Comparison of ENCODE assay signal across 21 mouse cellular contexts in genomic region chr16:17243731-17244130, GRCm38 (mm10). TPM values are rescaled to one million over a fixed set of nuclear protein-coding genes. Genes with fewer than 3 reads are reported as not detected.
DNase-seq lines count a peak whose midpoint lies in the region; ATAC-seq and TF ChIP-seq lines count a peak whose summit lies in the region.
"Had no signal": no experiment of that assay in that cellular context is flagged by ENCODE, and none has a peak within 500 bp of the region (broad histone marks: within the 10 kb centered on the region; RNA-seq: fewer than 3 reads in every experiment).

No protein-coding gene starts in this region.

- H3K4me3 ChIP-seq in E14TG2a.4 (replicated peaks; ENCODE audit: low read length), result peak overlapping the region; percentile 39
- H3K4me3 ChIP-seq in ES-Bruce4 (ENCODE audit: low read depth, low read length), result no peak overlapping the region
- no peak overlapping the region for H3K4me3 ChIP-seq in intestine, postnatal 0 days (ENCODE audit: low read depth, low read length)
- no peak overlapping the region for H3K4me3 ChIP-seq in liver, postnatal 0 days (ENCODE audit: low read depth, low read length)
- H3K4me3 ChIP-seq in midbrain, embryonic 11.5 days (ENCODE audit: low read depth, low read length), result no peak overlapping the region
- H3K4me3 ChIP-seq in midbrain, postnatal 0 days (ENCODE audit: low read depth, low read length), result no peak overlapping the region
- H3K4me3 ChIP-seq: embryonic facial prominence, embryonic 12.5 days; gastrocnemius, adult 2 months; hindbrain, embryonic 10.5 days; kidney, embryonic 15.5 days; layer of hippocampus, adult 2 months; megakaryocyte, embryonic 14.5 days; neural tube, embryonic 12.5 days had no signal

- no peak for TF ChIP-seq POLR2A in ES-Bruce4 (IDR thresholded peaks at IDR 0.05; ENCODE audit: insufficient read depth, low read length)

- H3K27me3 ChIP-seq in E14TG2a.4 (ENCODE audit: insufficient read depth, low read length) (no peaks in the 10 kb centered on the region), ES-Bruce4 (ENCODE audit: control insufficient read depth, insufficient read depth, low read length, poor library complexity, severe bottlenecking) (no peaks in the 10 kb centered on the region)
- no peaks in the 10 kb centered on the region for H3K27me3 ChIP-seq in intestine, postnatal 0 days (replicated peaks; ENCODE audit: control insufficient read depth, insufficient read depth, low read length)
- no peaks in the 10 kb centered on the region for H3K27me3 ChIP-seq in liver, postnatal 0 days (ENCODE audit: insufficient read depth, low read length)
- no peaks in the 10 kb centered on the region for H3K27me3 ChIP-seq in midbrain, embryonic 11.5 days (ENCODE audit: control insufficient read depth, insufficient read depth, low read length)
- H3K27me3 ChIP-seq in midbrain, postnatal 0 days (ENCODE audit: insufficient read depth, low read length), result no peaks in the 10 kb centered on the region
- H3K27me3 ChIP-seq: embryonic facial prominence, embryonic 12.5 days; kidney, embryonic 15.5 days; megakaryocyte, embryonic 14.5 days; neural tube, embryonic 12.5 days had no signal

- peak; percentile 94 for ATAC-seq in intestine, postnatal 0 days
- peak; percentile 65 for ATAC-seq in liver, postnatal 0 days
- no peak for ATAC-seq in midbrain, embryonic 11.5 days (ENCODE audit: low FRiP score)
- no peak for ATAC-seq in midbrain, postnatal 0 days (ENCODE audit: low FRiP score)
- ATAC-seq: forebrain, postnatal 0 days had no signal

- no peak for TF ChIP-seq CTCF in E14TG2a.4 (conservative IDR thresholded peaks at IDR 0.05; ENCODE audit: low read length)
- no peak for TF ChIP-seq CTCF in ES-Bruce4 (IDR thresholded peaks at IDR 0.05; ENCODE audit: low read depth, low read length)
- 0 out of 2 replicates have a peak, but pooled peaks have one; percentile 3 for TF ChIP-seq CTCF in intestine, postnatal 0 days (IDR thresholded peaks at IDR 0.05; ENCODE audit: low read depth)
- TF ChIP-seq CTCF in liver, postnatal 0 days (IDR thresholded peaks at IDR 0.05; ENCODE audit: low read depth), result no peak
- no peak for TF ChIP-seq CTCF in midbrain, postnatal 0 days (IDR thresholded peaks at IDR 0.05)

- H3K9me3 ChIP-seq in E14TG2a.4 (ENCODE audit: low read length) (no peaks in the 10 kb centered on the region), ES-Bruce4 (replicated peaks; ENCODE audit: control insufficient read depth, insufficient read depth, low read length, poor library complexity, severe bottlenecking) (no peaks in the 10 kb centered on the region)
- no peaks in the 10 kb centered on the region for H3K9me3 ChIP-seq in intestine, postnatal 0 days (ENCODE audit: control insufficient read depth)
- no peaks in the 10 kb centered on the region for H3K9me3 ChIP-seq in liver, postnatal 0 days (ENCODE audit: low read length)
- no peaks in the 10 kb centered on the region for H3K9me3 ChIP-seq in midbrain, embryonic 11.5 days (ENCODE audit: control insufficient read depth, low read length)
- no peaks in the 10 kb centered on the region for H3K9me3 ChIP-seq in midbrain, postnatal 0 days (ENCODE audit: low read length)
- H3K9me3 ChIP-seq: embryonic facial prominence, embryonic 12.5 days; hindbrain, embryonic 10.5 days; kidney, embryonic 15.5 days; megakaryocyte, embryonic 14.5 days; neural tube, embryonic 12.5 days had no signal

- no peak for DNase-seq in liver, postnatal 0 days
- DNase-seq in frontal cortex, adult 2 months (ENCODE audit: extremely low spot score in 1 of 2, low spot score in 1 of 2), result no peak
- DNase-seq in midbrain, embryonic 11.5 days (ENCODE audit: low spot score, missing footprints), result no peak
- no peak for DNase-seq in midbrain, postnatal 0 days (ENCODE audit: low spot score)
- DNase-seq: adrenal gland, postnatal 14 days; cerebellum, adult 2 months; forebrain, postnatal 0 days; gastrocnemius, adult 2 months; left cerebral cortex, postnatal 4 days; right cerebral cortex, postnatal 25 days; thymus, adult 2 months had no signal

- H3K36me3 ChIP-seq in E14TG2a.4 (ENCODE audit: insufficient read depth, low read length) (peaks cover 33% of the 10 kb centered on the region), ES-Bruce4 (ENCODE audit: control insufficient read depth, insufficient read depth, low read length, poor library complexity, severe bottlenecking) (no peaks in the 10 kb centered on the region)
- H3K36me3 ChIP-seq in intestine, postnatal 0 days (ENCODE audit: control insufficient read depth, insufficient read depth), result no peaks in the 10 kb centered on the region
- no peaks in the 10 kb centered on the region for H3K36me3 ChIP-seq in liver, postnatal 0 days (replicated peaks; ENCODE audit: insufficient read depth, low read length)
- no peaks in the 10 kb centered on the region for H3K36me3 ChIP-seq in midbrain, embryonic 11.5 days (ENCODE audit: control insufficient read depth, insufficient read depth, low read length)
- no peaks in the 10 kb centered on the region for H3K36me3 ChIP-seq in midbrain, postnatal 0 days (ENCODE audit: insufficient read depth, low read length)
- H3K36me3 ChIP-seq: embryonic facial prominence, embryonic 12.5 days; hindbrain, embryonic 10.5 days; kidney, embryonic 15.5 days; neural tube, embryonic 12.5 days had no signal

- H3K4me1 ChIP-seq in E14TG2a.4 (replicated peaks; ENCODE audit: low read depth, low read length) (peaks cover 99% of the 10 kb centered on the region), ES-Bruce4 (ENCODE audit: control insufficient read depth, insufficient read depth, low read length) (peaks cover 18% of the 10 kb centered on the region)
- H3K4me1 ChIP-seq in intestine, postnatal 0 days (replicated peaks; ENCODE audit: control insufficient read depth, insufficient read depth, low read length), result peaks cover 21% of the 10 kb centered on the region; the same call in 1 of the 2 replicates
- H3K4me1 ChIP-seq in liver, postnatal 0 days (ENCODE audit: insufficient read depth), result peaks cover 32% of the 10 kb centered on the region
- no peaks in the 10 kb centered on the region for H3K4me1 ChIP-seq in midbrain, embryonic 11.5 days (ENCODE audit: control insufficient read depth, insufficient read depth, low read length)
- H3K4me1 ChIP-seq in midbrain, postnatal 0 days (ENCODE audit: insufficient read depth, low read length), result peaks cover 6% of the 10 kb centered on the region; the same call in 1 of the 2 replicates

- 13% methylated on average over 1 of the region's 1 CpGs for WGBS in intestine, postnatal 0 days
- WGBS in liver, postnatal 0 days (ENCODE audit: insufficient replicate concordance), result 26% methylated on average over 1 of the region's 1 CpGs
- 82% methylated on average over 1 of the region's 1 CpGs for whole genome bisulfite sequencing in midbrain, embryonic 11.5 days
- 96% methylated on average over 1 of the region's 1 CpGs for WGBS in midbrain, postnatal 0 days

- TF ChIP-seq EP300 in ES-Bruce4 (IDR thresholded peaks at IDR 0.05; ENCODE audit: insufficient read depth, low read depth, low read length), result peak; percentile 46; the same call in 1 of the 2 replicates
- TF ChIP-seq EP300 in liver, postnatal 0 days (IDR thresholded peaks at IDR 0.05; ENCODE audit: low read depth), result no peak

- H3K9ac ChIP-seq in ES-Bruce4 (ENCODE audit: low read depth, poor library complexity, severe bottlenecking), result no peak overlapping the region
- H3K9ac ChIP-seq in intestine, postnatal 0 days (ENCODE audit: low read depth, low read length), result no peak overlapping the region
- H3K9ac ChIP-seq in liver, postnatal 0 days (replicated peaks), result no peak overlapping the region
- no peak overlapping the region for H3K9ac ChIP-seq in midbrain, embryonic 11.5 days (ENCODE audit: low read length)
- no peak overlapping the region for H3K9ac ChIP-seq in midbrain, postnatal 0 days (replicated peaks; ENCODE audit: low read length, poor library complexity, severe bottlenecking)
- H3K9ac ChIP-seq: embryonic facial prominence, embryonic 12.5 days; forebrain, postnatal 0 days; kidney, embryonic 15.5 days; neural tube, embryonic 12.5 days had no signal

- peak overlapping the region; percentile 68 for H3K27ac ChIP-seq in ES-Bruce4 (ENCODE audit: insufficient read depth, low read length)
- 0 out of 2 replicates have a peak overlapping the region, but pooled peaks have one; percentile 41 for H3K27ac ChIP-seq in intestine, postnatal 0 days (ENCODE audit: low read depth, low read length)
- peak overlapping the region; percentile 5; the same call in 1 of the 2 replicates for H3K27ac ChIP-seq in liver, postnatal 0 days (ENCODE audit: low read depth)
- H3K27ac ChIP-seq in midbrain, embryonic 11.5 days (ENCODE audit: low read depth, low read length), result no peak overlapping the region
- H3K27ac ChIP-seq in midbrain, postnatal 0 days (ENCODE audit: low read depth, low read length), result no peak overlapping the region
- H3K27ac ChIP-seq: embryonic facial prominence, embryonic 12.5 days; gastrocnemius, adult 2 months; hindbrain, embryonic 10.5 days; kidney, embryonic 15.5 days; layer of hippocampus, adult 2 months; neural tube, embryonic 12.5 days had no signal

- H3K4me2 ChIP-seq in intestine, postnatal 0 days (replicated peaks; ENCODE audit: low read depth), result no peak overlapping the region
- H3K4me2 ChIP-seq in liver, postnatal 0 days (ENCODE audit: low read depth, low read length), result no peak overlapping the region
- H3K4me2 ChIP-seq in midbrain, embryonic 11.5 days, result no peak overlapping the region
- H3K4me2 ChIP-seq in midbrain, postnatal 0 days (ENCODE audit: low read depth, low read length, poor library complexity, severe bottlenecking), result no peak overlapping the region
- H3K4me2 ChIP-seq: embryonic facial prominence, embryonic 12.5 days; kidney, embryonic 15.5 days; neural tube, embryonic 12.5 days had no signal

RNA-seq across cellular contexts. Expression of gene Hic2, which starts 10.4 kb away (rescaled TPM):
- 40.9 and 43.5 TPM in 2 replicates for polyA plus RNA-seq in ES-Bruce4 (2011; ENCODE audit: insufficient read depth, insufficient read length, low read depth, missing spikeins)
- polyA plus RNA-seq in intestine, postnatal 0 days (2015; fragmentation: Nextera tagmentation; extraction: Ambion mirVana), result 1.4 and 1.9 TPM in 2 replicates
- 1.4 and 1.6 TPM in 2 replicates for polyA plus RNA-seq in liver, postnatal 0 days (2015; fragmentation: Nextera tagmentation; extraction: Ambion mirVana)
- polyA plus RNA-seq in frontal cortex, adult 2 months (2012; rRNA removed), result 5.8 and 6.1 TPM in 2 replicates
- polyA plus RNA-seq in midbrain, embryonic 11.5 days (2014; fragmentation: Nextera tagmentation; extraction: Ambion mirVana), result 10.3 and 10.8 TPM in 2 replicates
- total RNA-seq in midbrain, postnatal 0 days (2014; rRNA removed), result 13.8 and 14.6 TPM in 2 replicates
- polyA plus RNA-seq in midbrain, postnatal 0 days (2015; fragmentation: Nextera tagmentation; extraction: Ambion mirVana), result 4.0 and 5.4 TPM in 2 replicates

RNA-seq across cellular contexts. Expression of gene Tmem191c, which starts 32.1 kb away (rescaled TPM):
- polyA plus RNA-seq in ES-Bruce4 (2011; ENCODE audit: insufficient read depth, insufficient read length, low read depth, missing spikeins), result 9.6 and 10.5 TPM in 2 replicates
- polyA plus RNA-seq in intestine, postnatal 0 days (2015; fragmentation: Nextera tagmentation; extraction: Ambion mirVana), result 4.8 and 7.2 TPM in 2 replicates
- 1.6 and 2.7 TPM in 2 replicates for polyA plus RNA-seq in liver, postnatal 0 days (2015; fragmentation: Nextera tagmentation; extraction: Ambion mirVana)
- 338 and 351 TPM in 2 replicates for polyA plus RNA-seq in frontal cortex, adult 2 months (2012; rRNA removed)
- polyA plus RNA-seq in midbrain, embryonic 11.5 days (2014; fragmentation: Nextera tagmentation; extraction: Ambion mirVana), result 6.8 and 7.4 TPM in 2 replicates
- 79.4 and 80.4 TPM in 2 replicates for total RNA-seq in midbrain, postnatal 0 days (2014; rRNA removed)
- polyA plus RNA-seq in midbrain, postnatal 0 days (2015; fragmentation: Nextera tagmentation; extraction: Ambion mirVana), result 126 and 133 TPM in 2 replicates

RNA-seq across cellular contexts. Expression of gene Rimbp3, which starts 35.3 kb away (rescaled TPM):
- polyA plus RNA-seq in ES-Bruce4 (2011; ENCODE audit: insufficient read depth, insufficient read length, low read depth, missing spikeins), result 0.63 and 0.90 TPM in 2 replicates
- polyA plus RNA-seq in intestine, postnatal 0 days (2015; fragmentation: Nextera tagmentation; extraction: Ambion mirVana), result 0.14 and 0.21 TPM in 2 replicates
- 0.02 TPM in 1 of 2 replicates, not detected in the other for polyA plus RNA-seq in liver, postnatal 0 days (2015; fragmentation: Nextera tagmentation; extraction: Ambion mirVana)
- 0.69 and 0.96 TPM in 2 replicates for polyA plus RNA-seq in frontal cortex, adult 2 months (2012; rRNA removed)
- 1.2 and 1.7 TPM in 2 replicates for polyA plus RNA-seq in midbrain, embryonic 11.5 days (2014; fragmentation: Nextera tagmentation; extraction: Ambion mirVana)
- total RNA-seq in midbrain, postnatal 0 days (2014; rRNA removed), result 4.9 and 6.0 TPM in 2 replicates
- 1.4 and 1.7 TPM in 2 replicates for polyA plus RNA-seq in midbrain, postnatal 0 days (2015; fragmentation: Nextera tagmentation; extraction: Ambion mirVana)
- polyA plus RNA-seq: lung, postnatal 0 days had no signal

RNA-seq across cellular contexts. Expression of gene Ube2l3, which starts 41.3 kb away (rescaled TPM):
- 203 and 207 TPM in 2 replicates for polyA plus RNA-seq in ES-Bruce4 (2011; ENCODE audit: insufficient read depth, insufficient read length, low read depth, missing spikeins)
- polyA plus RNA-seq in intestine, postnatal 0 days (2015; fragmentation: Nextera tagmentation; extraction: Ambion mirVana), result 294 and 319 TPM in 2 replicates
- 147 and 149 TPM in 2 replicates for polyA plus RNA-seq in liver, postnatal 0 days (2015; fragmentation: Nextera tagmentation; extraction: Ambion mirVana)
- 131 and 136 TPM in 2 replicates for polyA plus RNA-seq in frontal cortex, adult 2 months (2012; rRNA removed)
- polyA plus RNA-seq in midbrain, embryonic 11.5 days (2014; fragmentation: Nextera tagmentation; extraction: Ambion mirVana), result 429 and 446 TPM in 2 replicates
- 108 and 111 TPM in 2 replicates for total RNA-seq in midbrain, postnatal 0 days (2014; rRNA removed)
- polyA plus RNA-seq in midbrain, postnatal 0 days (2015; fragmentation: Nextera tagmentation; extraction: Ambion mirVana), result 300 and 310 TPM in 2 replicates

Comparison
In these comparisons a context has a peak if more than half of its experiments do, and no peak if none do; other contexts are left out.
1. RNA of gene Tmem191c, which starts 32.1 kb away (polyA plus RNA-seq): 338 to 351 TPM in frontal cortex, adult 2 months and 126 to 133 TPM in midbrain, postnatal 0 days; 9.6 to 10.5 TPM in ES-Bruce4, 6.8 to 7.4 TPM in midbrain, embryonic 11.5 days, 4.8 to 7.2 TPM in intestine, postnatal 0 days and 1.6 to 2.7 TPM in liver, postnatal 0 days; every median in the first group is over 10 times any median in the second.
2. H3K27ac ChIP-seq: peak in ES-Bruce4 (single experiment), intestine, postnatal 0 days (single experiment) and liver, postnatal 0 days (single experiment); none in midbrain, embryonic 11.5 days (single experiment) and midbrain, postnatal 0 days (single experiment).
3. ATAC-seq: peak in intestine, postnatal 0 days (single experiment) and liver, postnatal 0 days (single experiment); none in midbrain, embryonic 11.5 days (single experiment) and midbrain, postnatal 0 days (single experiment).